Mouse (Mus musculus) limb, embryonic 12.5 days (tissue): Measurements from ENCODE around the gene Tcf3. TPM values are rescaled to one million over a fixed set of nuclear protein-coding genes. Genes with fewer than 3 reads are reported as not detected.

Experiments
- ATAC-seq: fragments of 200-750 bp; cut with Nextera tagmentation; 2 replicates; pipeline ENCODE4 v1.8.0; 2017; ENCODE audit warnings: low read depth, moderate TSS enrichment; ENCODE audit not compliant: insufficient number of reproducible peaks, insufficient read depth, low FRiP score, low TSS enrichment
- H3K27ac ChIP-seq: fragments of 300-500 bp; sonication (generic); 2 replicates; pipeline ENCODE4 v1.5.1; 2016; ENCODE audit warnings: mild to moderate bottlenecking, moderate library complexity
- H3K27me3 ChIP-seq: fragments of 300-500 bp; sonication (generic); 2 replicates; pipeline ENCODE4 v1.6.1; 2016; ENCODE audit warnings: mild to moderate bottlenecking, moderate library complexity
- H3K36me3 ChIP-seq: fragments of 300-500 bp; sonication (generic); 2 replicates; pipeline ENCODE4 v1.6.1; 2016; ENCODE audit warnings: mild to moderate bottlenecking, moderate library complexity
- H3K4me1 ChIP-seq: fragments of 300-500 bp; sonication (generic); replicated peaks from 2 replicates; pipeline ENCODE4 v1.6.1; 2016
- H3K4me2 ChIP-seq: fragments of 300-500 bp; sonication (generic); 2 replicates; pipeline ENCODE4 v1.6.1; 2016; ENCODE audit warnings: mild to moderate bottlenecking, moderate library complexity
- H3K4me3 ChIP-seq: fragments of 300-500 bp; sonication (generic); replicated peaks from 2 replicates; pipeline ENCODE4 v1.5.1; 2016; ENCODE audit warnings: mild to moderate bottlenecking
- H3K9ac ChIP-seq: fragments of 300-500 bp; sonication (generic); replicated peaks from 2 replicates; pipeline ENCODE4 v1.6.1; 2016; ENCODE audit warnings: mild to moderate bottlenecking, moderate library complexity
- H3K9me3 ChIP-seq: fragments of 300-500 bp; sonication (generic); 2 replicates; pipeline ENCODE4 v1.6.1; 2016; ENCODE audit warnings: mild to moderate bottlenecking, moderate library complexity
- WGBS: fragments of 180-500 bp; shearing (Covaris S2); methylation state at CpG from one replicate; pipeline ENCODE4 v1.1.7; 2016; 5-methylcytosine and 5-hydroxymethylcytosine counted together
- polyA plus RNA-seq: library from polyadenylated mRNA; unstranded; fragments of >200 nt; fragmentation: Nextera tagmentation; extraction: Ambion mirVana; gene quantifications from 2 replicates; pipeline ENCODE4 v1.2.1, GENCODE M21; 2016

Tcf3 gene
- polyA plus RNA-seq, 1 experiment from 2014 or later: 247 TPM

DNA sequence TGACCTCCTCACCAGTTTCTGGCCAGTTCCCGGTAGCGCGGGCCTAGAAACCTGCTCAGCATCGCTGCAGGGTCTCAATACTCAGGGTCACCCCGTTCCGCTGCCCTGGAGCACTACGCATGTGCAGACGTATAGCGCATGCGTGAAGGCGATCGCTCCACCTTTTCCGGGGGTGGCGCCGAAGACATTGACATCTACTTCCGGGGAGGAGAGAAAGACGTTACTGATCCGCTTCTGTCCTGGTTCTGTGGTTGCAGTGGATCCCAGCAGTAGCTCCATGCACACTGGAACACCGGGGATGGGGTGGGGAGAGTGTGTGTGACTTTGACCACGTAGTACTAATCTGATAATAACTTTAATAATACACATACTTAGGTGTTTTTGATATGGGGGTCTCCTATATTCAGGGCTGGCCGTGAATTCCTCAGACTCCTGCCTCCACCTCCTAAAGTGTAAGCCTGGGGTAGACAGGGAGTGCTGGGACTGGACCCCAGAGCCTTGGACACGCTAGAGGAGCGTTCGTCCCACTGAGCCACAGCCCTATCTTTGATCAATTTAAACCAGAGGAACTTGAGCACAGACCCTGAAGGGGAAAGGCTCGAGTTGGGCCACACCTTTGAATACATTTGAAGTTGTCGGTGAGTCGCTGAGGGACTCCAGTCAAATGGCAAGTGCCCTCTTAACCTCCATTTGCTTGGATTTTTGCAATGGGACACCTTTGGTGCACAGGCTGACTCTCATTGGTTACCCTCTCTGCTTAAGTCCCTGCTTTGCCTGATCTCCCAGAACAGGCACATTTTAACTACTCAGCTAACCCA is 26.6 kb downstream of the Tcf3 start, which contains the start of gene Uqcr11:
Uqcr11 (minus strand) TSS at position 147 of the 818 bp plus-strand sequence.
- Histone ChIP-seq H3K9me3 (0 out of 2 replicates have a peak, but pooled peaks cover 5% of the 10 kb centered on the region), H3K27me3 (no peaks in the 10 kb centered on the region), H3K4me2 (peak within 1 kb of the TSS; percentile 97), H3K4me3 (peak within 1 kb of the TSS; percentile 95), H3K36me3 (peaks cover 70% of the 10 kb centered on the region), H3K9ac (peak within 1 kb of the TSS; percentile 79), H3K27ac (peak within 1 kb of the TSS; percentile 83), H3K4me1 (peaks cover 28% of the 10 kb centered on the region)
- WGBS: 1% methylated on average over 27 of the region's 27 CpGs
- ATAC-seq: peak; percentile 63

DNA sequence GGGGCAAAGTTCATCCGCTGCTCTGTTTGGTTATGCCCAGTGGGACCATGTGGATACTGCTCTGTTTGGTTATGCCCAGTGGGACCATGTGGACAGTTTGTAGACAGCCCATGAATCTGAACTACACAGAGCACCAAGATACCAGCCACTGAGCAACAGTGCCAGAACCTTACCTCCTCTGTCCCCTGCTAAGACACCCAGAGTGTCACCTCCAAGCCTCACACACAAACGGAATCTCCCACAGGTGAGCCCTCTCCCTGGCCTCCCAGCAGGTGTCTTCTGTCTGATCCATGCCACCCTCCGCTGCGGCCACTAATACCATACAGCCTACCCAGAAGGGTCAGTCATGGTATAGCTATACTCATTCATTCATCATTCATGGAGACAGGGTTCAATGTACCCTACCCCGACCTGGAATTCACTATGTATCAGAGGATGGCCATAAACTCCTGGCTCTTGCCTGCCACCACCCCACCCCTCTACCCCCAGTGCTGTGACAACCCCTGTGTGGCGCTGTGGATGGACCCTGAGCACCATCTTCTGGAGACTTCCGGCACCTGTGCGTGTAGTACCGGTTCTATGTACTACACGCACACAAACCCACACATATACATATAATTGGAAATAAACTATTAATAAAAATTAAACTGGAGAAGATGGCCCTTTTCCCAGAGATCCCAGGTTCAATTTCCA is 27.8 kb downstream of the Tcf3 start:
- Histone ChIP-seq H3K27ac (no peak overlapping the region), H3K9me3 (0 out of 2 replicates have a peak, but pooled peaks cover 5% of the 10 kb centered on the region), H3K4me2 (peak overlapping the region; percentile 97), H3K36me3 (peaks cover 68% of the 10 kb centered on the region), H3K4me3 (peak overlapping the region; percentile 95), H3K9ac (peak overlapping the region; percentile 79), H3K4me1 (peaks cover 34% of the 10 kb centered on the region), H3K27me3 (no peaks in the 10 kb centered on the region)
- ATAC-seq: no peak
- 56% methylated on average over 10 of the region's 10 CpGs for WGBS

GRCm38 (mm10) chr10:80403044-80403692 is 30.3 kb downstream of the Tcf3 start:
- Histone ChIP-seq H3K4me2 (no peak overlapping the region), H3K4me3 (no peak overlapping the region), H3K27ac (no peak overlapping the region), H3K9me3 (0 out of 2 replicates have a peak, but pooled peaks cover 5% of the 10 kb centered on the region), H3K4me1 (peaks cover 43% of the 10 kb centered on the region), H3K27me3 (no peaks in the 10 kb centered on the region), H3K9ac (no peak overlapping the region), H3K36me3 (peaks cover 45% of the 10 kb centered on the region)
- ATAC-seq: no peak
- 95% methylated on average over 4 of the region's 4 CpGs for WGBS

GRCm38 (mm10) chr10:80400704-80401161 is 32.7 kb downstream of the Tcf3 start:
- H3K27ac ChIP-seq: peak overlapping the region; percentile 94
- no peak for ATAC-seq
- peaks cover 44% of the 10 kb centered on the region for H3K4me1 ChIP-seq
- H3K4me2 ChIP-seq: peak overlapping the region; percentile 88
- H3K4me3 ChIP-seq: peak overlapping the region; percentile 74; the same call in 1 of the 2 replicates
- H3K27me3 ChIP-seq: no peaks in the 10 kb centered on the region
- H3K36me3 ChIP-seq: peaks cover 65% of the 10 kb centered on the region
- H3K9me3 ChIP-seq: 0 out of 2 replicates have a peak, but pooled peaks cover 5% of the 10 kb centered on the region
- WGBS: 84% methylated on average over 4 of the region's 4 CpGs
- H3K9ac ChIP-seq: peak overlapping the region; percentile 65

DNA sequence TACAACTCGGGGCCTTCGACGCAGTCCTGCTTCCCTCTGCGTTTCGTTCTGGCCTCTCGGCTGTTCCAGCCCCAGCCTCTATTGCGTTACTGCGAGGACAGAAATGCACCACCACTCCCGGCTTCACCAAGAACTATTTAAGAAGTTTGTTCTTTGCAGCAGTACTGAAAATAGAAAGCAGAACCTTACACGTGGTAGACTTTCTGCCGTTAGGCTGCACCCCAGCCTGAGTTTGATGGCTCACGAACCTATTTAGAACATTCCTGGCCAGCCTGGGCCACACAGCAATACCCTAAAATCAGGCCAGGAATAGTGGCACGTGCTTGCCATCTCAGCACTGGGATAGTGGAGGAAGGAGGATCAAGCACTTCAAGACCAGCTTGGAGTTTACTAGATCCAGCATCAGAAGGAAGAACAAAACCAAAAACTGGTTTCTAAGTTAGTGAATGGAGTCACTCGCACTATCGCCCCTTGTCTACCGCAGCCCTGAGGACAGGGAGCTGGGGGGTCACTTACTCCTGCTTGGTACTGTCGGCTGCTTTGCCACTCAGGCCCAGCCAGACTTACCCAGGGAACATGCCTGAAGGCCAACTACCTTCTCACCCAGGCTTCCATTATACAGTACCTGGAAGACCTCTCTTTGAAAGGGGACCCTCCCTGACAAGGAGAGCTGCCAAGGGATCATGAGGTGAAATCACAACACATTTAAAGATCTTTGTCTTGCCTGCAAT is 33.3 kb downstream of the Tcf3 start:
- H3K9me3 ChIP-seq: 0 out of 2 replicates have a peak, but pooled peaks cover 5% of the 10 kb centered on the region
- peaks cover 38% of the 10 kb centered on the region for H3K4me1 ChIP-seq
- peak overlapping the region; percentile 74 for H3K4me3 ChIP-seq
- peak overlapping the region; percentile 88 for H3K4me2 ChIP-seq
- no peak for ATAC-seq
- H3K27me3 ChIP-seq: no peaks in the 10 kb centered on the region
- peak overlapping the region; percentile 65 for H3K9ac ChIP-seq
- peaks cover 68% of the 10 kb centered on the region for H3K36me3 ChIP-seq
- peak overlapping the region; percentile 94 for H3K27ac ChIP-seq
- WGBS: 14% methylated on average over 17 of the region's 17 CpGs

GRCm38 (mm10) chr10:80399191-80399972 is 34.1 kb downstream of the Tcf3 start, which contains the start of gene Mbd3:
TSS of gene Mbd3 (minus strand) at chr10:80399550.
- peak within 1 kb of the TSS; percentile 99 for H3K27ac ChIP-seq
- ATAC-seq: peak; percentile 97
- H3K9me3 ChIP-seq: 0 out of 2 replicates have a peak, but pooled peaks cover 5% of the 10 kb centered on the region
- H3K4me2 ChIP-seq: peak within 1 kb of the TSS; percentile 88
- WGBS: under 1% methylated on average over 82 of the region's 82 CpGs
- H3K4me1 ChIP-seq: peaks cover 33% of the 10 kb centered on the region
- H3K9ac ChIP-seq: peak within 1 kb of the TSS; percentile 95
- peak within 1 kb of the TSS; percentile 74 for H3K4me3 ChIP-seq
- no peaks in the 10 kb centered on the region for H3K27me3 ChIP-seq
- peaks cover 68% of the 10 kb centered on the region for H3K36me3 ChIP-seq

- Histone ChIP-seq H3K27me3 (no peaks in the 10 kb centered on the region), H3K4me3 (peak overlapping the region; percentile 74), H3K9me3 (0 out of 2 replicates have a peak, but pooled peaks cover 5% of the 10 kb centered on the region), H3K9ac (peak overlapping the region; percentile 95), H3K27ac (peak overlapping the region; percentile 99), H3K4me2 (peak overlapping the region; percentile 88), H3K36me3 (peaks cover 68% of the 10 kb centered on the region), H3K4me1 (peaks cover 33% of the 10 kb centered on the region)
- under 1% methylated on average over 58 of the region's 59 CpGs for WGBS
- ATAC-seq: peak; percentile 70
Observed at GRCm38 (mm10) chr10:80398719-80399190, 34.7 kb downstream of the Tcf3 start.

GRCm38 (mm10) chr10:80398174-80398535 is 35.3 kb downstream of the Tcf3 start:
- peak overlapping the region; percentile 95 for H3K9ac ChIP-seq
- peaks cover 33% of the 10 kb centered on the region for H3K4me1 ChIP-seq
- H3K4me2 ChIP-seq: peak overlapping the region; percentile 88
- peak overlapping the region; percentile 99 for H3K27ac ChIP-seq
- H3K9me3 ChIP-seq: no peaks in the 10 kb centered on the region
- H3K36me3 ChIP-seq: peaks cover 68% of the 10 kb centered on the region
- H3K4me3 ChIP-seq: peak overlapping the region; percentile 74
- H3K27me3 ChIP-seq: no peaks in the 10 kb centered on the region
- no peak for ATAC-seq
- WGBS: 0% methylated on average over 1 of the region's 1 CpGs

- Histone ChIP-seq H3K36me3 (peaks cover 68% of the 10 kb centered on the region), H3K9me3 (no peaks in the 10 kb centered on the region), H3K4me1 (peaks cover 33% of the 10 kb centered on the region), H3K4me3 (peak overlapping the region; percentile 74), H3K4me2 (peak overlapping the region; percentile 88), H3K27ac (peak overlapping the region; percentile 80), H3K27me3 (no peaks in the 10 kb centered on the region), H3K9ac (peak overlapping the region; percentile 95)
- no peak for ATAC-seq
- WGBS: 65% methylated on average over 8 of the region's 8 CpGs
Observed at GRCm38 (mm10) chr10:80397524-80398173, 35.8 kb downstream of the Tcf3 start.
